Mouse (Mus musculus): ENCODE results near the gene Cth.

DNA sequence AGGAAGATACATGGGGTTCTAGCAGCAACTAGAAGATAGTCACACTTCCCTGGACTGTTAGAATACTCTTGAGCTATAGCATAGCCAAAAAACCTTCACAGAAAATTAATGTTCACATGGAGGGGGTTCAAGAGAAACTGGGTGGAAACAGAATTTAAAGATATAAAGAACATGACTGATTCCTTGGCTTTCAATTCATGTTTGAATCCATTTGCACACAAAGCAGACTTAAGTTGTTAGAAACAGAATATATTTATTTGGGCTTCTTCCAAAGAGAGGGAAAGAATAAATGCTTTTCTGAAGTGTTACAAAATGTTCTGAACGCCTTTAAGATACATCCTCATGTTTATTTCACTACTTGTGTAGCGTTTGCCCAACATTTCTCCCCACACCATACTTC lies 57.0 kb downstream of the Cth start:
- TF ChIP-seq POLR2A (IDR thresholded peaks at IDR 0.05; ENCODE audit: borderline replicate concordance, extremely low read depth, low read depth, low read length) (no peak), CTCF (IDR thresholded peaks at IDR 0.05; ENCODE audit: insufficient read depth, low read length) (no peak)

All from lung, adult 2 months (tissue).